9 mouse cellular contexts compared by ENCODE assay signal in the genomic region with DNA sequence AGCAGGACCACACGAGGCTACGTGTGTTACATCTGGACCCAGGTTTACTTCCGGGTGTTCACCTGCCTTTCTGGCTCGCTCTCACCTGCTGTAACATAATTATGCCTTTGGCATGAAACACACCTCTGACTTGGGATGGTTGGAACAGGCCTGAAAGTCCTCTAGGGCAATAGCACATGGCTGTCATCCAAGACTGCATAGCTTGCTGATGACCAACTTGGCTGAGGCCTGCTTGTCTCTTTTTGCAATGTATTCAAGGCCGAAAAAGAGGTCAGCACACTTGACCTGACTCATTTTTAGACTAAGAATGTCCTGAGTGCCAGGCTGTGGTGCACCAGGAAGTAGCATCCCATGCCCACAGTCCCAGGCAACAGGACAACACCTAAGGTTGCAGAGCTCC. TPM values are rescaled to one million over a fixed set of nuclear protein-coding genes. Genes with fewer than 3 reads are reported as not detected.
DNase-seq lines count a peak whose midpoint lies in the region; ATAC-seq and TF ChIP-seq lines count a peak whose summit lies in the region.
"Had no signal": no experiment of that assay in that cellular context is flagged by ENCODE, and none has a peak within 500 bp of the region (broad histone marks: within the 10 kb centered on the region; RNA-seq: fewer than 3 reads in every experiment).

No protein-coding gene starts in this region.

- no peaks in the 10 kb centered on the region for H3K4me1 ChIP-seq in kidney, embryonic 15.5 days
- H3K4me1 ChIP-seq in heart, embryonic 15.5 days (replicated peaks): peaks cover 16% of the 10 kb centered on the region
- H3K4me1 ChIP-seq: liver, embryonic 15.5 days had no signal

- TF ChIP-seq CTCF in layer of hippocampus, adult 2 months (conservative IDR thresholded peaks at IDR 0.05): no peak

- H3K27me3 ChIP-seq in kidney, embryonic 15.5 days: no peaks in the 10 kb centered on the region
- no peaks in the 10 kb centered on the region for H3K27me3 ChIP-seq in heart, embryonic 15.5 days
- H3K27me3 ChIP-seq: liver, embryonic 15.5 days had no signal

- no peak overlapping the region for H3K4me3 ChIP-seq in kidney, embryonic 15.5 days (replicated peaks)
- H3K4me3 ChIP-seq in heart, embryonic 15.5 days: no peak overlapping the region
- no peak overlapping the region for H3K4me3 ChIP-seq in layer of hippocampus, adult 2 months
- H3K4me3 ChIP-seq: liver, embryonic 15.5 days had no signal

- H3K9ac ChIP-seq in kidney, embryonic 15.5 days: no peak overlapping the region
- no peak overlapping the region for H3K9ac ChIP-seq in heart, embryonic 15.5 days
- H3K9ac ChIP-seq: liver, embryonic 15.5 days had no signal

- DNase-seq in kidney, adult 8-10 months: peak; percentile 75 to 88
- DNase-seq in adrenal gland, postnatal 14 days: peak; percentile 83
- DNase-seq in lung, postnatal 36 days: peak; percentile 86
- DNase-seq in layer of hippocampus, adult 2 months (ENCODE audit: low spot score in 2 of 2): no peak
- DNase-seq: thymus, postnatal 14 days had no signal

- no peak overlapping the region for H3K27ac ChIP-seq in kidney, embryonic 15.5 days
- H3K27ac ChIP-seq in heart, embryonic 15.5 days: peak overlapping the region; percentile 79
- H3K27ac ChIP-seq in layer of hippocampus, adult 2 months: no peak overlapping the region
- H3K27ac ChIP-seq: liver, embryonic 15.5 days had no signal

- H3K36me3 ChIP-seq in kidney, embryonic 15.5 days: no peaks in the 10 kb centered on the region
- H3K36me3 ChIP-seq in heart, embryonic 15.5 days: no peaks in the 10 kb centered on the region
- H3K36me3 ChIP-seq: liver, embryonic 15.5 days had no signal

- 78% methylated on average over 5 of the region's 5 CpGs for WGBS in kidney, embryonic 15.5 days
- 60% methylated on average over 5 of the region's 5 CpGs for WGBS in heart, embryonic 15.5 days

- H3K4me2 ChIP-seq in kidney, embryonic 15.5 days: no peak overlapping the region
- no peak overlapping the region for H3K4me2 ChIP-seq in heart, embryonic 15.5 days
- H3K4me2 ChIP-seq: liver, embryonic 15.5 days had no signal

- H3K9me3 ChIP-seq in kidney, embryonic 15.5 days (replicated peaks): no peaks in the 10 kb centered on the region
- H3K9me3 ChIP-seq in heart, embryonic 15.5 days (replicated peaks): no peaks in the 10 kb centered on the region
- H3K9me3 ChIP-seq: liver, embryonic 15.5 days had no signal

- ATAC-seq in kidney, embryonic 15.5 days (replicated peaks; ENCODE audit: low FRiP score): no peak
- ATAC-seq in heart, embryonic 15.5 days (replicated peaks; ENCODE audit: insufficient number of reproducible peaks, insufficient read depth, low FRiP score, low read depth): peak; percentile 69; the same call in 1 of the 2 replicates
- no peak for ATAC-seq in inflammation-experienced regulatory T-cells, adult 6 months

RNA-seq across cellular contexts. Expression of a gene that starts 12.1 kb away (rescaled TPM):
- 37.9 and 39.3 TPM in 2 replicates for polyA plus RNA-seq in kidney, embryonic 15.5 days (2015; fragmentation: Nextera tagmentation; extraction: Ambion mirVana)
- total RNA-seq in adrenal gland, postnatal 14 days (2021): 93.2 and 95.8 TPM in 2 replicates
- polyA plus RNA-seq in heart, embryonic 15.5 days (2015; fragmentation: Nextera tagmentation; extraction: Ambion mirVana): 34.5 and 39.6 TPM in 2 replicates
- polyA plus RNA-seq in inflammation-experienced regulatory T-cells, adult 6 months (2017; shearing (Covaris generic)): 10 to 100 TPM; 54.0 to 65.8 (median 54.6) TPM
- total RNA-seq in layer of hippocampus, adult 2 months (2021): 10 to 100 TPM; 66.0 to 68.1 TPM

Comparison
In these comparisons a context has a peak if more than half of its experiments do, and no peak if none do; other contexts are left out.
1. DNase-seq: peak in kidney, adult 8-10 months (2 of 2), adrenal gland, postnatal 14 days (single experiment) and lung, postnatal 36 days (single experiment); none in layer of hippocampus, adult 2 months (0 of 2).